Mouse (Mus musculus): ENCODE measurements around the gene Hyls1. TPM values are rescaled to one million over a fixed set of nuclear protein-coding genes. Genes with fewer than 3 reads are reported as not detected.
A peak's percentile ranks its signal among the peaks of the same experiment; 100 is the strongest.
"Not testable (repeated sequence)": the region's sequence is repeated elsewhere in the genome, so short reads cannot be mapped to it uniquely, and the experiment has no call there.

Hyls1 gene
- 0.75 and 0.89 TPM in 2 replicates for polyA plus RNA-seq (2012; rRNA removed)

GRCm38 (mm10) chr9:35569571-35570534, at the start of gene Hyls1, which contains the start of gene Pate2:
TSS of gene Hyls1 (minus strand) at chr9:35570398.
TSS of gene Pate2 (plus strand) at chr9:35570284.
- TF ChIP-seq POLR2A (IDR thresholded peaks at IDR 0.05; ENCODE audit: borderline replicate concordance, extremely low read depth, low read depth, low read length), result peak; percentile 70
- no peak for TF ChIP-seq CTCF (IDR thresholded peaks at IDR 0.05; ENCODE audit: insufficient read depth, low read length)
- DNase-seq, result peak; percentile 91
- H3K4me3 ChIP-seq (replicated peaks; ENCODE audit: extremely low read depth, low read depth, low read length), result peak within 1 kb of the TSS; percentile 86
- under 1% methylated on average over 86 of the region's 86 CpGs for WGBS
- no peaks in the 10 kb centered on the region for H3K4me1 ChIP-seq (ENCODE audit: control insufficient read depth, insufficient read depth, low read length)

GRCm38 (mm10) chr9:35616784-35617183, 46.6 kb upstream of the Hyls1 start:
- not testable (repeated sequence) for DNase-seq; H3K4me1 ChIP-seq (ENCODE audit: control insufficient read depth, insufficient read depth, low read length)
- 57% methylated on average over 2 of the region's 2 CpGs for WGBS

GRCm38 (mm10) chr9:35614005-35614404, 43.8 kb upstream of the Hyls1 start:
- no peak for DNase-seq
- no peak for TF ChIP-seq POLR2A (IDR thresholded peaks at IDR 0.05; ENCODE audit: borderline replicate concordance, extremely low read depth, low read depth, low read length)
- TF ChIP-seq CTCF (IDR thresholded peaks at IDR 0.05; ENCODE audit: insufficient read depth, low read length), result no peak
- Histone ChIP-seq H3K4me1 (ENCODE audit: control insufficient read depth, insufficient read depth, low read length) (no peaks in the 10 kb centered on the region), H3K4me3 (replicated peaks; ENCODE audit: extremely low read depth, low read depth, low read length) (no peak overlapping the region)
- 14% methylated on average over 2 of the region's 2 CpGs for WGBS

More at GRCm38 (mm10) chr9:35616784-35617183, 46.6 kb upstream of the Hyls1 start:
- H3K4me3 ChIP-seq (replicated peaks; ENCODE audit: extremely low read depth, low read depth, low read length), result not testable (repeated sequence)

- no peak for DNase-seq
- Histone ChIP-seq H3K4me3 (replicated peaks; ENCODE audit: extremely low read depth, low read depth, low read length) (no peak within 1 kb of the TSS), H3K4me1 (ENCODE audit: control insufficient read depth, insufficient read depth, low read length) (no peaks in the 10 kb centered on the region)
- TF ChIP-seq POLR2A (IDR thresholded peaks at IDR 0.05; ENCODE audit: borderline replicate concordance, extremely low read depth, low read depth, low read length) (no peak), CTCF (IDR thresholded peaks at IDR 0.05; ENCODE audit: insufficient read depth, low read length) (no peak)
- 86% methylated on average over 1 of the region's 1 CpGs for WGBS
Measured at GRCm38 (mm10) chr9:35611841-35612240, 41.6 kb upstream of the Hyls1 start, which contains the start of gene Pate4. TSS of gene Pate4 (minus strand) at chr9:35611941.

GRCm38 (mm10) chr9:35607647-35608405, 37.6 kb upstream of the Hyls1 start:
- WGBS, result 57% methylated on average over 8 of the region's 8 CpGs
- no peak for DNase-seq
- H3K4me3 ChIP-seq (replicated peaks; ENCODE audit: extremely low read depth, low read depth, low read length), result no peak overlapping the region
- TF ChIP-seq CTCF (IDR thresholded peaks at IDR 0.05; ENCODE audit: insufficient read depth, low read length), result no peak
- TF ChIP-seq POLR2A (IDR thresholded peaks at IDR 0.05; ENCODE audit: borderline replicate concordance, extremely low read depth, low read depth, low read length), result no peak
- no peaks in the 10 kb centered on the region for H3K4me1 ChIP-seq (ENCODE audit: control insufficient read depth, insufficient read depth, low read length)

GRCm38 (mm10) chr9:35592903-35593302, 22.7 kb upstream of the Hyls1 start:
- TF ChIP-seq CTCF (IDR thresholded peaks at IDR 0.05; ENCODE audit: insufficient read depth, low read length), result no peak
- TF ChIP-seq POLR2A (IDR thresholded peaks at IDR 0.05; ENCODE audit: borderline replicate concordance, extremely low read depth, low read depth, low read length), result no peak
- no peaks in the 10 kb centered on the region for H3K4me1 ChIP-seq (ENCODE audit: control insufficient read depth, insufficient read depth, low read length)
- no peak overlapping the region for H3K4me3 ChIP-seq (replicated peaks; ENCODE audit: extremely low read depth, low read depth, low read length)
- no peak for DNase-seq
- WGBS, result 7% methylated on average over 2 of the region's 2 CpGs

GRCm38 (mm10) chr9:35587674-35588073, 17.5 kb upstream of the Hyls1 start:
- DNase-seq, result no peak
- Histone ChIP-seq H3K4me3 (replicated peaks; ENCODE audit: extremely low read depth, low read depth, low read length) (no peak overlapping the region), H3K4me1 (ENCODE audit: control insufficient read depth, insufficient read depth, low read length) (no peaks in the 10 kb centered on the region)
- TF ChIP-seq POLR2A (IDR thresholded peaks at IDR 0.05; ENCODE audit: borderline replicate concordance, extremely low read depth, low read depth, low read length) (no peak), CTCF (IDR thresholded peaks at IDR 0.05; ENCODE audit: insufficient read depth, low read length) (no peak)
- WGBS, result 63% methylated on average over 1 of the region's 1 CpGs

- H3K4me3 ChIP-seq (replicated peaks; ENCODE audit: extremely low read depth, low read depth, low read length), result no peak overlapping the region
- WGBS, result 8% methylated on average over 32 of the region's 32 CpGs
- TF ChIP-seq POLR2A (IDR thresholded peaks at IDR 0.05; ENCODE audit: borderline replicate concordance, extremely low read depth, low read depth, low read length) (no peak), CTCF (IDR thresholded peaks at IDR 0.05; ENCODE audit: insufficient read depth, low read length) (no peak)
- DNase-seq, result no peak
- no peaks in the 10 kb centered on the region for H3K4me1 ChIP-seq (ENCODE audit: control insufficient read depth, insufficient read depth, low read length)
Measured at GRCm38 (mm10) chr9:35574416-35574815, 4.2 kb upstream of the Hyls1 start.

- 10% methylated on average over 5 of the region's 5 CpGs for WGBS
- no peak overlapping the region for H3K4me3 ChIP-seq (replicated peaks; ENCODE audit: extremely low read depth, low read depth, low read length)
- no peaks in the 10 kb centered on the region for H3K4me1 ChIP-seq (ENCODE audit: control insufficient read depth, insufficient read depth, low read length)
- TF ChIP-seq CTCF (IDR thresholded peaks at IDR 0.05; ENCODE audit: insufficient read depth, low read length) (no peak), POLR2A (IDR thresholded peaks at IDR 0.05; ENCODE audit: borderline replicate concordance, extremely low read depth, low read depth, low read length) (no peak)
- DNase-seq, result no peak
Measured at GRCm38 (mm10) chr9:35570663-35571062, 465 bp upstream of the Hyls1 start.
